Mouse (Mus musculus): Measurements from ENCODE around the gene M1ap. TPM values are rescaled to one million over a fixed set of nuclear protein-coding genes. Genes with fewer than 3 reads are reported as not detected.
A peak's percentile ranks its signal among the peaks of the same experiment; 100 is the strongest.

Gene M1ap
- polyA plus RNA-seq, 1 experiment, result 0.58 TPM

GRCm38 (mm10) chr6:83003850-83004249, 57.1 kb downstream of the M1ap start:
- TF ChIP-seq POLR2A (IDR thresholded peaks at IDR 0.05; ENCODE audit: control insufficient read depth, extremely low read depth, insufficient read depth, low read length, poor library complexity), result no peak
- TF ChIP-seq CTCF (IDR thresholded peaks at IDR 0.05; ENCODE audit: borderline replicate concordance, control insufficient read depth, extremely low read depth, insufficient read depth, low read length, poor library complexity), result no peak
- Histone ChIP-seq H3K27ac (ENCODE audit: control insufficient read depth, insufficient read depth, low read length) (no peak overlapping the region), H3K4me3 (ENCODE audit: control insufficient read depth, insufficient read depth, low read length) (no peak overlapping the region), H3K4me1 (replicated peaks; ENCODE audit: control insufficient read depth, insufficient read depth, low read length) (peaks cover 4% of the 10 kb centered on the region), H3K27me3 (ENCODE audit: control insufficient read depth, insufficient read depth, low read length) (no peaks in the 10 kb centered on the region), H3K36me3 (ENCODE audit: control insufficient read depth, insufficient read depth, low read length) (no peaks in the 10 kb centered on the region)
- 97% methylated on average over 5 of the region's 5 CpGs for WGBS
- DNase-seq, result no peak

GRCm38 (mm10) chr6:83004309-83004708, 57.6 kb downstream of the M1ap start:
- no peak for DNase-seq
- WGBS, result 62% methylated on average over 2 of the region's 2 CpGs
- TF ChIP-seq CTCF (IDR thresholded peaks at IDR 0.05; ENCODE audit: borderline replicate concordance, control insufficient read depth, extremely low read depth, insufficient read depth, low read length, poor library complexity), result no peak
- TF ChIP-seq POLR2A (IDR thresholded peaks at IDR 0.05; ENCODE audit: control insufficient read depth, extremely low read depth, insufficient read depth, low read length, poor library complexity), result no peak
- no peaks in the 10 kb centered on the region for H3K36me3 ChIP-seq (ENCODE audit: control insufficient read depth, insufficient read depth, low read length)
- peaks cover 4% of the 10 kb centered on the region for H3K4me1 ChIP-seq (replicated peaks; ENCODE audit: control insufficient read depth, insufficient read depth, low read length)
- H3K27me3 ChIP-seq (ENCODE audit: control insufficient read depth, insufficient read depth, low read length), result no peaks in the 10 kb centered on the region
- H3K27ac ChIP-seq (ENCODE audit: control insufficient read depth, insufficient read depth, low read length), result no peak overlapping the region
- no peak overlapping the region for H3K4me3 ChIP-seq (ENCODE audit: control insufficient read depth, insufficient read depth, low read length)

- no peaks in the 10 kb centered on the region for H3K27me3 ChIP-seq (ENCODE audit: control insufficient read depth, insufficient read depth, low read length)
- WGBS, result 35% methylated on average over 7 of the region's 7 CpGs
- no peak for DNase-seq
- H3K4me3 ChIP-seq (ENCODE audit: control insufficient read depth, insufficient read depth, low read length), result no peak overlapping the region
- TF ChIP-seq POLR2A (IDR thresholded peaks at IDR 0.05; ENCODE audit: control insufficient read depth, extremely low read depth, insufficient read depth, low read length, poor library complexity) (no peak), CTCF (IDR thresholded peaks at IDR 0.05; ENCODE audit: borderline replicate concordance, control insufficient read depth, extremely low read depth, insufficient read depth, low read length, poor library complexity) (no peak)
- peaks cover 4% of the 10 kb centered on the region for H3K4me1 ChIP-seq (replicated peaks; ENCODE audit: control insufficient read depth, insufficient read depth, low read length)
- H3K27ac ChIP-seq (ENCODE audit: control insufficient read depth, insufficient read depth, low read length), result no peak overlapping the region
- H3K36me3 ChIP-seq (ENCODE audit: control insufficient read depth, insufficient read depth, low read length), result no peaks in the 10 kb centered on the region
Measured at GRCm38 (mm10) chr6:83004872-83005271, 58.2 kb downstream of the M1ap start.

- DNase-seq, result no peak
Measured at GRCm38 (mm10) chr6:83005444-83006011, 58.8 kb downstream of the M1ap start.

GRCm38 (mm10) chr6:83006114-83006513, 59.4 kb downstream of the M1ap start:
- Histone ChIP-seq H3K36me3 (ENCODE audit: control insufficient read depth, insufficient read depth, low read length) (no peaks in the 10 kb centered on the region), H3K27me3 (ENCODE audit: control insufficient read depth, insufficient read depth, low read length) (no peaks in the 10 kb centered on the region), H3K4me3 (ENCODE audit: control insufficient read depth, insufficient read depth, low read length) (no peak overlapping the region), H3K4me1 (replicated peaks; ENCODE audit: control insufficient read depth, insufficient read depth, low read length) (peaks cover 6% of the 10 kb centered on the region), H3K27ac (ENCODE audit: control insufficient read depth, insufficient read depth, low read length) (no peak overlapping the region; the same call in 1 of the 2 replicates)
- no peak for DNase-seq
- WGBS, result 28% methylated on average over 6 of the region's 6 CpGs
- TF ChIP-seq CTCF (IDR thresholded peaks at IDR 0.05; ENCODE audit: borderline replicate concordance, control insufficient read depth, extremely low read depth, insufficient read depth, low read length, poor library complexity), result no peak
- no peak for TF ChIP-seq POLR2A (IDR thresholded peaks at IDR 0.05; ENCODE audit: control insufficient read depth, extremely low read depth, insufficient read depth, low read length, poor library complexity)

More at GRCm38 (mm10) chr6:83005444-83006011, 58.8 kb downstream of the M1ap start:
- H3K4me3 ChIP-seq (ENCODE audit: control insufficient read depth, insufficient read depth, low read length), result no peak overlapping the region
- 86% methylated on average over 10 of the region's 10 CpGs for WGBS
- no peak overlapping the region; the same call in 1 of the 2 replicates for H3K27ac ChIP-seq (ENCODE audit: control insufficient read depth, insufficient read depth, low read length)
- TF ChIP-seq CTCF (IDR thresholded peaks at IDR 0.05; ENCODE audit: borderline replicate concordance, control insufficient read depth, extremely low read depth, insufficient read depth, low read length, poor library complexity) (no peak), POLR2A (IDR thresholded peaks at IDR 0.05; ENCODE audit: control insufficient read depth, extremely low read depth, insufficient read depth, low read length, poor library complexity) (no peak)
- H3K27me3 ChIP-seq (ENCODE audit: control insufficient read depth, insufficient read depth, low read length), result no peaks in the 10 kb centered on the region
- H3K36me3 ChIP-seq (ENCODE audit: control insufficient read depth, insufficient read depth, low read length), result no peaks in the 10 kb centered on the region
- H3K4me1 ChIP-seq (replicated peaks; ENCODE audit: control insufficient read depth, insufficient read depth, low read length), result peaks cover 6% of the 10 kb centered on the region

GRCm38 (mm10) chr6:83008659-83009058, 62.0 kb downstream of the M1ap start:
- no peak for TF ChIP-seq POLR2A (IDR thresholded peaks at IDR 0.05; ENCODE audit: control insufficient read depth, extremely low read depth, insufficient read depth, low read length, poor library complexity)
- no peak for TF ChIP-seq CTCF (IDR thresholded peaks at IDR 0.05; ENCODE audit: borderline replicate concordance, control insufficient read depth, extremely low read depth, insufficient read depth, low read length, poor library complexity)
- H3K4me3 ChIP-seq (ENCODE audit: control insufficient read depth, insufficient read depth, low read length), result no peak overlapping the region
- H3K27me3 ChIP-seq (ENCODE audit: control insufficient read depth, insufficient read depth, low read length), result no peaks in the 10 kb centered on the region
- no peak overlapping the region for H3K27ac ChIP-seq (ENCODE audit: control insufficient read depth, insufficient read depth, low read length)
- peaks cover 6% of the 10 kb centered on the region for H3K4me1 ChIP-seq (replicated peaks; ENCODE audit: control insufficient read depth, insufficient read depth, low read length)
- WGBS, result 37% methylated on average over 3 of the region's 3 CpGs
- H3K36me3 ChIP-seq (ENCODE audit: control insufficient read depth, insufficient read depth, low read length), result no peaks in the 10 kb centered on the region
- no peak for DNase-seq

GRCm38 (mm10) chr6:83010010-83010409, 63.3 kb downstream of the M1ap start:
- TF ChIP-seq CTCF (IDR thresholded peaks at IDR 0.05; ENCODE audit: borderline replicate concordance, control insufficient read depth, extremely low read depth, insufficient read depth, low read length, poor library complexity) (no peak), POLR2A (IDR thresholded peaks at IDR 0.05; ENCODE audit: control insufficient read depth, extremely low read depth, insufficient read depth, low read length, poor library complexity) (no peak)
- H3K4me3 ChIP-seq (ENCODE audit: control insufficient read depth, insufficient read depth, low read length), result no peak overlapping the region
- H3K27me3 ChIP-seq (ENCODE audit: control insufficient read depth, insufficient read depth, low read length), result no peaks in the 10 kb centered on the region
- H3K36me3 ChIP-seq (ENCODE audit: control insufficient read depth, insufficient read depth, low read length), result no peaks in the 10 kb centered on the region
- peaks cover 3% of the 10 kb centered on the region for H3K4me1 ChIP-seq (replicated peaks; ENCODE audit: control insufficient read depth, insufficient read depth, low read length)
- no peak for DNase-seq
- WGBS, result 19% methylated on average over 7 of the region's 7 CpGs
- peak overlapping the region; percentile 12; the same call in 1 of the 2 replicates for H3K27ac ChIP-seq (ENCODE audit: control insufficient read depth, insufficient read depth, low read length)
